Mouse (Mus musculus): ENCODE measurements at regions not wholly inside any gene's neighbourhood (a gene's known extent, or its start where the extent isn't known, plus 50 kb on each side); places are given as distances from the start of the nearest gene placed in this dataset.

- no peak for DNase-seq (ENCODE audit: low spot score)
These were observed 172.6 kb upstream of the Tars start for GRCm38 (mm10) chr15:11572063-11572462.

- DNase-seq (ENCODE audit: low spot score), result no peak
These were observed 166.1 kb upstream of the Tars start for GRCm38 (mm10) chr15:11565503-11566031.

GRCm38 (mm10) chr15:11552568-11552967, 153.1 kb upstream of the Tars start:
- DNase-seq (ENCODE audit: low spot score), result no peak

- DNase-seq (ENCODE audit: low spot score), result no peak
These were observed 152.6 kb upstream of the Tars start for GRCm38 (mm10) chr15:11552110-11552509.

- no peak for DNase-seq (ENCODE audit: low spot score)
These were observed 140.0 kb upstream of the Tars start for GRCm38 (mm10) chr15:11539485-11539884.

- no peak for DNase-seq (ENCODE audit: low spot score)
These were observed 136.7 kb upstream of the Tars start for GRCm38 (mm10) chr15:11536076-11536620.

GRCm38 (mm10) chr15:11534404-11535251, 135.2 kb upstream of the Tars start:
- DNase-seq (ENCODE audit: low spot score), result no peak

- no peak for DNase-seq (ENCODE audit: low spot score)
These were observed 134.2 kb upstream of the Tars start for GRCm38 (mm10) chr15:11533616-11534015.

- DNase-seq (ENCODE audit: low spot score), result peak; percentile 3
These were observed 133.6 kb upstream of the Tars start for GRCm38 (mm10) chr15:11533002-11533610.

GRCm38 (mm10) chr15:11532536-11532935, 133.1 kb upstream of the Tars start:
- DNase-seq (ENCODE audit: low spot score), result no peak

- DNase-seq (ENCODE audit: low spot score), result no peak
These were observed 130.7 kb upstream of the Tars start for GRCm38 (mm10) chr15:11529819-11530810.

GRCm38 (mm10) chr15:11524337-11525106, 125.1 kb upstream of the Tars start:
- no peak for DNase-seq (ENCODE audit: low spot score)

GRCm38 (mm10) chr15:11518565-11518964, 119.1 kb upstream of the Tars start:
- DNase-seq (ENCODE audit: low spot score), result no peak

- DNase-seq (ENCODE audit: low spot score), result no peak
These were observed 118.4 kb upstream of the Tars start for GRCm38 (mm10) chr15:11517892-11518291.

GRCm38 (mm10) chr15:11505076-11505639, 105.7 kb upstream of the Tars start:
- DNase-seq (ENCODE audit: low spot score), result no peak

GRCm38 (mm10) chr15:11496436-11496835, 97.0 kb upstream of the Tars start:
- DNase-seq (ENCODE audit: low spot score), result no peak

GRCm38 (mm10) chr15:11489116-11489515, 89.7 kb upstream of the Tars start:
- no peak for DNase-seq (ENCODE audit: low spot score)

GRCm38 (mm10) chr15:11487268-11487783, 87.9 kb upstream of the Tars start:
- DNase-seq (ENCODE audit: low spot score), result no peak

- no peak for DNase-seq (ENCODE audit: low spot score)
These were observed 84.5 kb upstream of the Tars start for GRCm38 (mm10) chr15:11483916-11484315.

- no peak for DNase-seq (ENCODE audit: low spot score)
These were observed 79.9 kb upstream of the Tars start for GRCm38 (mm10) chr15:11479166-11479944.
